Mouse (Mus musculus): ENCODE measurements around the gene Pyroxd2. TPM values are rescaled to one million over a fixed set of nuclear protein-coding genes. Genes with fewer than 3 reads are reported as not detected.

Pyroxd2 gene
- total and polyA plus RNA-seq, 2 experiments from 2014 or later, result 1.9 to 2.6 TPM

DNA sequence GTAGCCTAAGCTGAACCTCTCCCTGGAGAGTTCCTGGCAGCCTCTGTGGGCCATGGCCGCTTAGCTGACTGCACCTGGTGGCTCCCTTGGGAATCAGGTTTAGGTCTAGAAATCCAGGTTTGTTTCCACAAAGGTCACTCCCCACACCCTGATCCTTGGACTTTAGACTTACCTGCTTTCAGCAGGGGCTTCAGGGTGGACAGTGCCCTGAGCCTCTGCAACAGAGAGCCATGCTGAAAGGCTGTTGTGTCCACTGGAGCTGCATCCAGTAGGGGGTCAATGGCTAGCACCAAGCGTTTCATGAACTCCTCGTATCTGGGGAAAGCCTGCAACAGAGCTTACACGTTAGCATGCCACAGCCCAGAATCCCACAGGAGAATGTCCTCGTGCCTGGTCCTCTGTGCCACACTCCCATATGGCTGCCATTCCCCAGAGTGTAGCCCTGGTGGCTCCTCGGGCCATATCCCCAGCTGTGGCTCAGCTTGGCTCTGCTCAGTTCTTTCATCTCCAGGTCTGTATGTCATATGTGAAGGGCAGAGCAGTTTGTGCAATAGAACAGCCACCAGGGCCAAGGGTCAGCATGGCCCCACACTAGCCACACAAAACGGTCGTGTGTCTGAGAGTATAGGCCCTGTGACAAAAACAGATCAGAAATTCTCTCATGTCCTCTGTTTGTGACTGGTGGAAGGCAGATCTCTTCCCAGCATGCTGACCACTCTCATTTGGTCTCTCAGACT is 12.2 kb downstream of the Pyroxd2 start:
- H3K9ac ChIP-seq (replicated peaks; ENCODE audit: low read length), result no peak overlapping the region
- DNase-seq (ENCODE audit: low spot score), result no peak
- no peak overlapping the region for H3K4me2 ChIP-seq (ENCODE audit: low read depth, low read length)
- H3K36me3 ChIP-seq (ENCODE audit: insufficient read depth, low read length), result no peaks in the 10 kb centered on the region
- no peak for TF ChIP-seq CTCF (IDR thresholded peaks at IDR 0.05; ENCODE audit: low read depth)
- peaks cover 6% of the 10 kb centered on the region; the same call in 1 of the 2 replicates for H3K4me1 ChIP-seq (ENCODE audit: insufficient read depth, low read length)
- 75% methylated on average over 8 of the region's 8 CpGs for WGBS
- no peak for ATAC-seq
- H3K27me3 ChIP-seq (ENCODE audit: insufficient read depth, low read length), result no peaks in the 10 kb centered on the region
- H3K27ac ChIP-seq, result no peak overlapping the region
- no peak overlapping the region for H3K4me3 ChIP-seq (ENCODE audit: low read length)
- H3K9me3 ChIP-seq (ENCODE audit: low read length), result no peaks in the 10 kb centered on the region

DNA sequence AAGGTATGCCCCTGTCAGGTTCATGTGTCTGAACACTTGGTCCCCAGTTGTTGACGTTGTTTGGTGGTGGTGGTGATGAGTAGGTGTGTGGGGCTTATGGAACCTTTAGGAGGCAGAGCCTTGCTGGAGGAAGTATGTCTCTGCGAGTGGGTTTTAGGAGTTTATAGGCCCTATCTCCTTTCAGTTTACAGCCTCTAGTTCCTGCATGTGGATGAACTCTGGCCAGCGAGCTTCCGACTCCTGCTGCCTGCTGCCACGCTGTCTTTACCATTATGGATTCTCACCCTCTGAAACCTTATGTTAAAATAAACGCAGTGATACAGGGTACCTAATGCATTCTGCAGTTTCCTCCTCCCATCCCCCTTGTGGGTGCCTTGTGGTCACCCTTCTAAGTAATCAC is 12.8 kb downstream of the Pyroxd2 start:
- WGBS, result 92% methylated on average over 6 of the region's 6 CpGs
- Histone ChIP-seq H3K4me3 (ENCODE audit: low read length) (no peak overlapping the region), H3K9me3 (ENCODE audit: low read length) (no peaks in the 10 kb centered on the region), H3K4me1 (ENCODE audit: insufficient read depth, low read length) (peaks cover 6% of the 10 kb centered on the region; the same call in 1 of the 2 replicates), H3K27me3 (ENCODE audit: insufficient read depth, low read length) (no peaks in the 10 kb centered on the region), H3K36me3 (ENCODE audit: insufficient read depth, low read length) (no peaks in the 10 kb centered on the region), H3K9ac (replicated peaks; ENCODE audit: low read length) (no peak overlapping the region), H3K27ac (no peak overlapping the region), H3K4me2 (ENCODE audit: low read depth, low read length) (no peak overlapping the region)
- no peak for TF ChIP-seq CTCF (IDR thresholded peaks at IDR 0.05; ENCODE audit: low read depth)
- ATAC-seq, result no peak
- DNase-seq (ENCODE audit: low spot score), result no peak

DNA sequence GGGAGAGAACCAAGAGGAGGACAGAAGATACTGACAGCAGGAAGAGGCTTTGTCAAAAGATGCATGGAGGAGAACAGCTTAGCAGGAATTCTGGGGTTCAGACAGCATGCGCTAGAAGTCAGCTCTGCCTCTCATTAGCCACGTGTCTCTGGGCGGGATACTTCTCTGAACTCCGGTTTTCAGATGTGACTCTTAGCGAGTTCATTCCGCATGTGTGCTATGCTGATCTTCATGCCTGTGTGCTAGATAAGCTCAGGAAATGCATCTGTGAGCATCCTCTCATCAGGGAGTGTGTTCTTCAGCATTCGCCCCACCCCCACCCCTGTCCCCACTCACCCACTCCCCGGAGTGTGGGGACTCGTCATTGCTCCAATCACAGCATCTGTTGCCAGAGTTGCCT is 14.8 kb downstream of the Pyroxd2 start:
- TF ChIP-seq CTCF (IDR thresholded peaks at IDR 0.05; ENCODE audit: low read depth), result no peak
- Histone ChIP-seq H3K36me3 (ENCODE audit: insufficient read depth, low read length) (no peaks in the 10 kb centered on the region), H3K27me3 (ENCODE audit: insufficient read depth, low read length) (no peaks in the 10 kb centered on the region), H3K27ac (no peak overlapping the region), H3K9ac (replicated peaks; ENCODE audit: low read length) (no peak overlapping the region), H3K9me3 (ENCODE audit: low read length) (no peaks in the 10 kb centered on the region), H3K4me3 (ENCODE audit: low read length) (no peak overlapping the region), H3K4me2 (ENCODE audit: low read depth, low read length) (no peak overlapping the region), H3K4me1 (ENCODE audit: insufficient read depth, low read length) (peaks cover 6% of the 10 kb centered on the region; the same call in 1 of the 2 replicates)
- ATAC-seq, result no peak
- WGBS, result 69% methylated on average over 9 of the region's 9 CpGs
- no peak for DNase-seq (ENCODE audit: low spot score)

DNA sequence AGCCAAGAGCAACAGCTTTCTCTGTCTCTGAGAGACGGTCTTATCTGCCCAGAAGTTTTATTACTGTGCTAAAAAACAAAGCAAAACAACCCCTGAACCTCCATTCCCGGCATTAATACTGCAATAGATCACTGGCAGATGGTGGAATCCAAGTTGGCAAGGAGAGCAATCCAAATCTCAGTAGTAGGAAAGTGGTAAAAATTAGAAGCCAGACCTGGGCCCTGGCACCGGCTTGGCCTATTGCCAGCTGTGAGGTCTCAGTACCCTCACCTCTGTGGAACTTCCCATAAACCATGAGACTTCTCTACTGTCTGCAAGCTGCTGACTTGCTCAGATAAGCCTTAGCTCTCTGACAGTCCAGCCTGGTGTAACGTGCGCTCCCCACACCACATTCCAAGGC is 17.6 kb downstream of the Pyroxd2 start:
- ATAC-seq, result no peak
- DNase-seq (ENCODE audit: low spot score), result no peak
- no peak overlapping the region for H3K4me3 ChIP-seq (ENCODE audit: low read length)
- TF ChIP-seq CTCF (IDR thresholded peaks at IDR 0.05; ENCODE audit: low read depth), result no peak
- WGBS, result 77% methylated on average over 5 of the region's 5 CpGs
- H3K36me3 ChIP-seq (ENCODE audit: insufficient read depth, low read length), result no peaks in the 10 kb centered on the region
- H3K27ac ChIP-seq, result no peak overlapping the region
- peaks cover 6% of the 10 kb centered on the region; the same call in 1 of the 2 replicates for H3K4me1 ChIP-seq (ENCODE audit: insufficient read depth, low read length)
- no peaks in the 10 kb centered on the region for H3K27me3 ChIP-seq (ENCODE audit: insufficient read depth, low read length)
- no peaks in the 10 kb centered on the region for H3K9me3 ChIP-seq (ENCODE audit: low read length)
- H3K9ac ChIP-seq (replicated peaks; ENCODE audit: low read length), result no peak overlapping the region
- no peak overlapping the region for H3K4me2 ChIP-seq (ENCODE audit: low read depth, low read length)

DNA sequence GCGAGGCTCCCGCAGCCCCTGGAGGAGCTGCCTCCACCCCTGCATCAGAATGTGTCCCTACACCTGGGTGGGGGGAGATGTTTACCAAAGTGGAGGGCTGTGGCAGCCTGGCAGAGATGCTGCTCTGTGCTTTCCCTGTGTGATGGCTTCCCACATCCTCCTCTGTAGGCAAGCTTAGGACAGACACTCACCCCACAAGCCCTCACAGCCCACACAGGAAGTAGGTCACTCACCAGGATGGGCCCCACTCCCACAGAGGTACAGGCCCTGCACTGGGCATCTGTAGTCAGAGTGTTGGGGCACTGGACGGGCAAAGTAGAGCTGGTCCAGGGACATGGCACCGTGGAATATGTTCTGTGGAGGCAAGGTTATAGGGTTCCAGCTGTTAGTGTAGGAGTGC is 25.2 kb downstream of the Pyroxd2 start:
- Histone ChIP-seq H3K9me3 (ENCODE audit: low read length) (no peaks in the 10 kb centered on the region), H3K4me3 (ENCODE audit: low read length) (no peak overlapping the region), H3K4me1 (ENCODE audit: insufficient read depth, low read length) (0 out of 2 replicates have a peak, but pooled peaks cover 5% of the 10 kb centered on the region), H3K27ac (no peak overlapping the region), H3K36me3 (ENCODE audit: insufficient read depth, low read length) (no peaks in the 10 kb centered on the region), H3K4me2 (ENCODE audit: low read depth, low read length) (no peak overlapping the region), H3K9ac (replicated peaks; ENCODE audit: low read length) (no peak overlapping the region), H3K27me3 (ENCODE audit: insufficient read depth, low read length) (no peaks in the 10 kb centered on the region)
- DNase-seq (ENCODE audit: low spot score) (no peak), ATAC-seq (no peak)
- WGBS, result 90% methylated on average over 4 of the region's 4 CpGs
- TF ChIP-seq CTCF (IDR thresholded peaks at IDR 0.05; ENCODE audit: low read depth), result no peak

DNA sequence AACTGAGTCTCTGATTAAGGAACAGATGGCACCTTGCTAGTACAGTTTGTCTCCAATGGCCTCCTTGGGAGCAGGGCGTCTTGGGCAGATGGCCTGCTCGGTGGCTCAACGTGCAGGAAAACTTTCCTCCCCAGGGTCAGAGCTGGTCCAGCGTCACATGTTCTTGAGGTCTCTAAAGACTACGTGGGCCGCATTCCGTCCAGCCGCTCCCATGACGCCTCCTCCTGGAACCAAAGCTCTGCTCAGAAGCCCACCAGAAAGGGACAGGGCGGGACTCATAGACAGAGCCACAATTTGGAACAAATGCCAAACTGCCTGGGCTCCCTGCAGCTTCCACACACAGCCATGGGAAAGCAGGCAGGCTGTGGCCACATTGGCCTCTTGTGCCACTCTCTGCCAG is 25.8 kb downstream of the Pyroxd2 start:
- H3K36me3 ChIP-seq (ENCODE audit: insufficient read depth, low read length), result no peaks in the 10 kb centered on the region
- no peaks in the 10 kb centered on the region for H3K27me3 ChIP-seq (ENCODE audit: insufficient read depth, low read length)
- H3K4me2 ChIP-seq (ENCODE audit: low read depth, low read length), result no peak overlapping the region
- no peak overlapping the region for H3K9ac ChIP-seq (replicated peaks; ENCODE audit: low read length)
- H3K4me1 ChIP-seq (ENCODE audit: insufficient read depth, low read length), result 0 out of 2 replicates have a peak, but pooled peaks cover 5% of the 10 kb centered on the region
- H3K9me3 ChIP-seq (ENCODE audit: low read length), result no peaks in the 10 kb centered on the region
- H3K27ac ChIP-seq, result no peak overlapping the region
- ATAC-seq (0 out of 2 replicates have a peak, but pooled peaks have one; percentile 24), DNase-seq (ENCODE audit: low spot score) (peak; percentile 51)
- no peak overlapping the region for H3K4me3 ChIP-seq (ENCODE audit: low read length)
- TF ChIP-seq CTCF (IDR thresholded peaks at IDR 0.05; ENCODE audit: low read depth), result no peak
- 59% methylated on average over 10 of the region's 10 CpGs for WGBS

DNA sequence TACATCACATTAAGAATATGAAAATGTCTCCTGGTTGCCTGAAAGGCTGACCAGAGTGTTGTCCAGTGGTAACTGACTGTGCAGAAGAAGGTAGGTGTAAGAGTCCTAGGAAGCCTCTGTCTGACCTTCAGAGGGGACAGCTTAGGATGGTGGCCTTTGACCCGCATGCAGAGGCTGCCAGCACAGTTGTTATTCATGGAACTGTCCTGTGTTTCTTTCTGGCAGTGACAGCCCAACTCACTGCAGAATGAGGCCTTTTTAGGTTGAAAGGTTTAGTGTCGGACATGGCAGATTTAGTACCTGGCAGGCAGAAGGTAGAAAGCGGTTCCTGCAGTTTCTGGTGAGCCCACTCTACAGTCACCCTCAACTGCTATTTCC is 26.6 kb downstream of the Pyroxd2 start:
- no peak for ATAC-seq
- Histone ChIP-seq H3K36me3 (ENCODE audit: insufficient read depth, low read length) (no peaks in the 10 kb centered on the region), H3K9me3 (ENCODE audit: low read length) (no peaks in the 10 kb centered on the region), H3K27me3 (ENCODE audit: insufficient read depth, low read length) (no peaks in the 10 kb centered on the region), H3K4me2 (ENCODE audit: low read depth, low read length) (no peak overlapping the region), H3K4me3 (ENCODE audit: low read length) (no peak overlapping the region), H3K4me1 (ENCODE audit: insufficient read depth, low read length) (0 out of 2 replicates have a peak, but pooled peaks cover 5% of the 10 kb centered on the region), H3K27ac (no peak overlapping the region), H3K9ac (replicated peaks; ENCODE audit: low read length) (no peak overlapping the region)
- no peak for TF ChIP-seq CTCF (IDR thresholded peaks at IDR 0.05; ENCODE audit: low read depth)
- WGBS, result 84% methylated on average over 3 of the region's 3 CpGs
- DNase-seq (ENCODE audit: low spot score), result no peak

Measured in hindbrain, postnatal 0 days (tissue).